Mouse (Mus musculus): ENCODE results near the gene Wnt5b.
A peak's percentile ranks its signal among the peaks of the same experiment; 100 is the strongest.

Gene Wnt5b

DNA sequence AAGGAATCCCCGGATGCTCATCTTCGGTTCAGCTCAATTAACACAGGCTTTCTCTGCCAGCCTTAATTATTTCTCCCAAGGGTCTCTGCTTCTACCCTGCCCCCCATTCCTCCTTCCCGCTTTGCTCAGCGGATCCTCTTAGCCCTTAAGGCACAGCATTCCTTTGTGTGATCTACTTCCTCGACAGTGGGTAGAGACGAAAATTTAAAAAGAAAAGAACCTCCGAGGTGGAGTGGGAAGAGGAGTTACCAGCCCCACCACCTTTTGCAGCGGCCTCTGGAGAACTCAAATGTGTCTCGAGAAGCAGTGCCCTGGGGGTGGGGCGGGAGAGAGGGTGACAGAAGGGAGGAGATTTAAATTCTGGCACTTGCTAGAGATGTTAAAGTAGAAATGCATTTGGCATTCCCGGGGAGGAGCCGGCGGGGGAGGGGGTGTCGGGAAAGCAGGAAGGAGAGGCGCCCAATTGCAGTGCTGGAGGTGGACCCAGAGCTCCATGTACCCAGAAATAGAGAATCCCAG, 92.1 kb downstream of the Wnt5b start:
- DNase-seq (ENCODE audit: low read depth, low spot score) = peak; percentile 60

DNA sequence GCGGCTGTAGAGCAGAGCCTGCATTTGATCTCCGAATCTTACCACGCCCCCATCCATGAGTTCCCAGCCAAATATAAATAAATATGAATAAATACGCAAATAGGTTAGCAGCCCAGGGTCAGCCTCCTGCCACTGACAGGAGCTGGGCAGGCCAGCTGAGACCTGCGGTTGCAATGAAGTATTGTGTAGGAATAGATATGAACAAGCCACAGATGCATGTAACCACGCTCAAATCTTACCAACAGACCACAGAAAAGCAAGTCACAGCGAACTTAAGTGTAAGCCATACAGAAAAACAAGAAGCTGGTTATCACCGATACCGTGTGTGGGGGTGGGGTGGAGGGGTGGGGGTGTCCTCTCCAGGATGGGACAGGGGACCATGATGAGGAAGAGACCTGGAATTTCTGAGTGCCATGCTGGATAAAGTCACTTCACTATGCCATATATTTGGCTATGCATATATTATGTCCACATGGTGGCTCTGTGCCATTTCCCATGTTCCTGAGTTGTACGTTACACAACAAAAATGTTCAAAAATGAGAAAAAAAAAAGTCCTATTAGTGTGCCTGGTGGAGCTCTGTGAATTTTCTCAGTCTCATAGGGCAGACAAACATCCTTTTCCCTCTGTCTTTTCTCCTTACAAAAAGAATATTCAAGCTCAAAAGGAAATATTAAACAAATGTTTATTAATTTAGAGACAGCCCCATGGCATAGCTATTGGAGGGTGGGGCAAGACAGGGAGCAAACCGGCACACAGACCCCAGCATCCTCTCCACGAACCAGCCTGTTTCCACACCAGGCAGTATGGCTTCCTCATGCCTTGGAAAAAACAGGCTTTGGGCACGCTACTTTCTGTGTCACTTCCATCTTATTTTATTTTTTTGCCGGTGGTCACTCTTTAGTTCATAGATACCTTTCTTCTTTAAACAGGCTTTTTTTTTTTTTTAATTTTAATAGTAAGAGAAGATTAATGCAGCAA, 92.9 kb downstream of the Wnt5b start:
- no peak for DNase-seq (ENCODE audit: low read depth, low spot score)

DNA sequence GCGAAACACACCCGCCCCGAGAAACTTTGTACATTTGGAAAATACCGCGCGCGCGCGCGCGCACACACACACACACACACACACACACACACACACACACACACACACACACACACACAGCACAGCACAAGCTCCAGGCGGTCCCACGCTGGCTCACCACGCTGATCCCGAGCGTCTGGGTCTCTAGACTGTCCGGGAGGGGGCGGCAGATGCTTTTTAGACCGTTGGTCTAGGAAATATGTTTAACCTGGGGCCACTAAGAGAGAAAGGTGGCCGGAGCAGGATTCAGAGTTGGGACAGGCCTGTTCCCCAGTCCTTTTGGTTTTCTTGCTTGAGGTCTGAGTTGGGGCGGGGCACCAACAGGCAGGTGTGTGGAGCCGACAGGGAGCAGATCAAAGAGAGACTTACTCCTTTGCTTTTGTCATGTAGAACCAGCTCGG, 95.1 kb downstream of the Wnt5b start:
- DNase-seq (ENCODE audit: low read depth, low spot score) = peak; percentile 37

DNA sequence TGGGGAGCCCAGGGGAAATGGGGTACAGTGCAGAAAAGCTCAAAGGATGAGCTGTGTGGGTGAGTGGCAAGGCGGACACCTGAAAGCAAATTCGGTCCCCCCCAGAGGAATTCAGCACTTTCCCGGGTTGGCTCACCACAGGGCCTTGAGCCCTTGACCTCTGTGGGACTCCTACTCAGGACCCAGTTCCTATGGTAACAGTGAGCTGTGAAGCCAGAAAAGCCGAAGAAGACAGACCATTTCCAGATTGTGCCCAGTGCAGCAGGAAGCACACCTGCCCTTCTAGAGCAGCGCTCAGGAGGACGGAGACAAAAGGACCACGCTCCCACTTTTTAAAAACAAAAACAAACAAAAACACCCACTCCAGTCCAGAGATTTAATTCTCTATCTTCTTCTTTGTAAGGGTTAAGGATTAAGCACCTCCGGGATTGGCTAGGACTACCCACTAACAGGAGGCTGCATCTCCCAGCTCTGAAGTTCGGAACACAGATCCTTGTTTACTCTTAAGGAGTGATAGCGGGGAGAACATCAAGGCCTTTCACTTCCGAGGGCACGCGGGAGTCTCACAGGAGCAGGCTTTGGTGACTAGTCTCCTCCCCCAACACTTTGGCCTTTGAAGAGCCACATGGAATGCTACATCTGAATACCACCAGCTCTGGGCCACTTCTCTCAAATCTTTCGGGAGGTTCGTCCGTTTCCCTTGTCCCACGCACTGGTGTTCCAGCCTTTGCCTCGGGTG, 95.7 kb downstream of the Wnt5b start:
- no peak for DNase-seq (ENCODE audit: low read depth, low spot score)

DNA sequence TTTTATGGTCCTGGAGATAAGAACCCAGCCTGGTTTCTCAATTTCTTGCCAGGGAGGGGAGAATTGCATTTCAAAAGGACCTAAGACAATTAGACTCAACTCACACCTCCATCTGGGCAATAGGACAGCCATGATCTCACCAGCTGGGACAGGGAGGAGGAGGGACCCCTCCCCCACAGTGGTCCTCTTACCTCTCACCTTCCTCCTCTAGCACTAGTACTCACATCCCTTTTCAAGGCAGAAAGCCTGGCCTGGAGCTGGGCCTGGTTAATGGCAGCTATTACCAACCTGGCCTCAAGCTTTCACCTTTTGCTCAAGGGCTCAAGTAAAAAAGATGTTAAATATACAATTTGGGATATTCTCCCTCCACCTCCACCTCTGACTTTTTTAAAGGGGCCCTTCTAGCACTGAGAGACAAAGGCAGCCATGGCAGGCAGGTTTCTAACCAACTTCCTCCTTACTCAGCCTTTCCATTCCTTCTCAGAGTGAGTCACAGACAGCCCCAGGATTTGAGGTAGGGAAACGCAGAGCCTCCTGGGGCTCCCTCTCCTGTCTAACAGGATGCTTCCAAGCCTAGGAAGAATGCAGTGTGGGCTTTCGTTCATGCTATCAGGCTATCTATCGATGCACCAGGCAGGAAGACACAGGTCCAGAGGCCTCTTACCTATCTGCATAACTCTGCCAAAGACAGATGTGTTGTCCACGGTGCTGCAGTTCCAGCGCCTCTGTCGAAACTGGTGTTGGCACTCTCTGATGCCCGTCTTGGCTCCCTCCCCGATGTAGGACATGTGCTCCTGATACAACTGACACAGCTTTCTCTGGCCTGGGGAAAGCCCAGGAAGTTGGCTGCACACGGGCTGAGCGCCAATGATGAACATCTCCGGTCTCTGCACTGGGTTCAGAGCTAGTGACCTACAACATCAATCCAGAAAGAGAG, 98.2 kb downstream of the Wnt5b start:
- peak; percentile 81 for DNase-seq (ENCODE audit: low read depth, low spot score)

DNA sequence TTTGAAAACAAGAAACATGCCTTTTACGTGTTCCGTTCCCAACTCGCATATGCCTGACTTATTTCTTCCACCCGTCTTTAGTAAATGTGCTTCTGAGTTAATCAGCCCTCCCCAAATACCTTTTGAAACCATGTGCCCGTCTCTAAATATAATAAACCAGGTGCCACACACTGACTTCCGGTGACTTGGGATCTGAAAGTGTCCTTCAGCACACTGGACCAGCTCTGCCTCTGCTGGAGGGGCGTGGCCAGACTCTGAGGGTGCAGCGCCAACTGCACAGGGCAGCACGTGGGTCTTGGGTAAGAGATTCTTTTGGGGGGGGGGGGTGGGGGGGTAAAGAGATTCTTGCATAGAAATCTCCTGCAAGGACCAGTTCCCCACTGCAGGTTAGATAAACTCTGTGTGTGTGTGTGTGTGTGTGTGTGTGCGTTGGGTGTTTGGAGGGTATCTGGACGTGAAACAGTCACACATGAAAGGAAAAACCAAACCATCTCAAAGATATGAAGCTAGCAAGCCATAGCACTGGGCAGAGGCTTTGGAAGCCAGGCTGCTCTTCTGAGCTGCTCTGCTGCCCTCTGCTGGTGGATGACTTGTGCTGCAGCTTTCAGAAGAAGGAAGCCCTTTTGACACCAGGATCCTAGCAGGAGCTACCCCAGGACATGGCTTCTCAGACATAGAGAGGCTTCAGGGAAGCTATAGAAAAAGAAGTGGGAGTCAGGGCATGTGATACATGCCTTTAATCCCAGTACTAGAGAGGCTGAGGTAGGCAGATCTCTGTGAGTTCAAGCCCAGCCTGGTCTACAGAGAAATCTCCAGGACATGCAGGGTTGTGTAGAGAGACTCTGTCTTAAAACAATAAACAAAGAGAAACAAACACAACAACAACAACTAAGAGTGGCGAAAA, 100.2 kb downstream of the Wnt5b start:
- DNase-seq (ENCODE audit: low read depth, low spot score) = peak; percentile 95

DNA sequence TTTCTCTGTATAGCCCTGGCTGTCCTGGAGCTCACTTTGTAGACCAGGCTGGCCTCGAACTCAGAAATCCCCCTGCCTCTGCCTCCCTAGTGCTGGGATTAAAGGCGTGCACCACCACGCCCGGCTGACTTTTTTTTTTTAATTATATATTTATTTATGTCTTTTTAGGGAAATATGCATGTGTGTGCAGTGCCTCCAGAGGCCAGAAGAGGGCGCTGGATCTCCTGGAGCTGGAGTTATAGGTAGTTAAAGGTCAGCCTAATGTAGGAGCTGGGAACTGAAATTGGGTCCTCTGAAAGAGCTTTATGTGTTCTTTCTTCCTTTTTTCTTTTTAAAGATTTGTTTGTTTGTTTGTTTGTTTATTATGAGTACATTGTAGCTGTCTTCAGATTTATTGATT, 101.4 kb downstream of the Wnt5b start:
- peak; percentile 35 for DNase-seq (ENCODE audit: low read depth, low spot score)

DNA sequence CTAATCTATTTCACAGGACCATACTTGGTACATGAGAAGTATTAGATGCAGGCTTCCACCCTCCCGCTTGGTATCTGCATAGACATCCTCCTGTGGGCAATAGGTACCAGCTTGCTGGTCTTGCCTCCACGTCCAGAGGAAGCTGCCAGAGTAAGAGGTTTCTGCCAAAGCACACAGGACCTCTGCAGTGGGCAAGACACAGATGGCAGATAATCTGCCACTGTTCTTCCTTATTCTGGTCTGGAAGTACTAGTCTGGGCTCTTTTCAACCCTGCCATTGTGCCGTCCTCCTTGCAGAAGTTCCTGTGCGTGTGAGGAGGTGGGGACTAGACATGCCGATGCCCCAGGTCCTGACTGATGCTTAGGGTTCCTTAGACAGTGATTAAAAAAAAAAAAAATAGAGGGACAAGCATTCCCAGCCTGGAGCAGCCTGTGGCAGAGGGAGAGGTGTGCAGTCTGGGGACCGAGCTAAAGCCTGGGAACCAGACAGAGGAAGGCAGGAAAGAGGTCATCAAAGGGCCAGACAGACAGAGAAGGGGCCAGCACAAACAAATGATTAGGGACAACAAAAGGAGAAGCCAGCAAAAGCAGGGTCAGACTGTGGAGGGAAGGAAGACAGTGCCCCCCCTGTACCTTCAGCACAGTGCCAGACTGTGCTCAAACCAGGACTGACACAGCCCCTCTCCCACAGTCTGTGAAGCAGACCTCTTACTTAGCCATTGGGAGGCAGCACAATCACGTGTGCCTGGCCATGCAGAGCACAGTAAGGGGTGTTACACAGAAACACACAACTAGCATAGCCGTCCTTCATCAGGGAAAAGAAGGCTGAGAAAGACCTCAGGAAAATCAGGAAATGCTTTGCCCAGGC, 106.0 kb downstream of the Wnt5b start:
- no peak for DNase-seq (ENCODE audit: low read depth, low spot score)

DNA sequence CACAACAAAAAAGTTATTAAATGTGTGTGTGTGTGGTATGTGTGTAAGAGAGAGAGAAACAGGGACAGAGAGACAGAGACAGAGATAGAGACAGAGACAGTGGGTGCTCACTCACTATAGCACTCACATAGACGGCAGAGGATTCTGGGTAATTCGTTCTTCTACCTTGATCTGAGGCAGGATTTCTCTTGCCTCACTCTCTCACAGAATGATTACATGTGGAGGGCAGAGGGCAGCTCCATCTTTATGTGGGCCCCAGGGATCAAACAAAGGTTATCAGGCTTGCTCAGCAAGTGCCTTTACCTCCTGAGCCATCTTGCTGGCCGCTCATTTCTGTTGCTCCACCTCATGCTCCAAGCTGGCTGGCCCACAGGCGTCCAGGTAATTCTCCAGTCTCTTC, 109.8 kb downstream of the Wnt5b start:
- no peak for DNase-seq (ENCODE audit: low read depth, low spot score)

DNA sequence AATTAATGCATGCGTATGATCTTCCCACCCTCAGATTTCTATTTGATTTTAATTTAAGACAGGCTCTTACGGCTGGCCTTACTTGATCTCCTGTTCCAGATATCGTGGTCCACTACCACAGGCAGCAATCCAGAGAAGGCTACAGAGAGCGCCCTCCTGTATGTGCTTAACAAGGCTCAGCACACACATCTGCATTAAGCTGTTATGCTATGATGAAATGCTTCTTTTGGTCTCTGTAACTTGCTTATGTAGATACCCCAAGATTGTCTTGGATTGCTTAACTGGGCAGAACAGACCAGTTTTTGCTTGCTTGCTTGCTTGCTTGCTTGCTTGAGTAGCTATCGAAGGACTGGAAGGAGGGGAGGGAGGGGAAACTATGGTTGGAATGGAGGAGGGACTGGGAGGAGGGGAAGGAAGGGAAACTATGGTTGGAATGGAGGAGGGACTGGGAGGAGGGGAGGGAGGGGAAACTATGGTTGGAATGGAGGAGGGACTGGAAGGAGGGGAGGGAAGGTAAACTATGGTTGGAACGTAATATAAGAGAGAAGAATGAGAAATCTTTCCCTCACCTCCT, 112.3 kb downstream of the Wnt5b start:
- DNase-seq (ENCODE audit: low read depth, low spot score) = peak; percentile 9

DNA sequence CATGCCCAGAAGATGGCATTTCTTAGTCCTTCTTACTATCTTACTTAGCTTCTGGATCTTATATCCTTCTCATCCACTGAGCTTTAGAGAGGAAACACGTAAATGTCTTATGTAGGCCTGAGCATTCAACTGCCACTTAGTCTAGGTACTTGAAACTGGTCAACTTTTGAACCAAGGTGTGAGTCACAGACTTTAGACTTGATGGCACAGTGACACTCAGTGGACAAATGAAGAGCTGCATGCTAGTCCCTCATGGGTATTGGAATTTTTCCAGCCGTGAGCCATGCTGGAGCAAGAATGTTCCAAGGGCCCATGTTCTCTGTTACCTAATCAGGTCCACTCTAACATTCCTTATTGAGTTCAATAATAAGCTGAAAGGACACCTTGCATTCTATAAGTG, 113.6 kb downstream of the Wnt5b start:
- peak; percentile 90 for DNase-seq (ENCODE audit: low read depth, low spot score)

DNA sequence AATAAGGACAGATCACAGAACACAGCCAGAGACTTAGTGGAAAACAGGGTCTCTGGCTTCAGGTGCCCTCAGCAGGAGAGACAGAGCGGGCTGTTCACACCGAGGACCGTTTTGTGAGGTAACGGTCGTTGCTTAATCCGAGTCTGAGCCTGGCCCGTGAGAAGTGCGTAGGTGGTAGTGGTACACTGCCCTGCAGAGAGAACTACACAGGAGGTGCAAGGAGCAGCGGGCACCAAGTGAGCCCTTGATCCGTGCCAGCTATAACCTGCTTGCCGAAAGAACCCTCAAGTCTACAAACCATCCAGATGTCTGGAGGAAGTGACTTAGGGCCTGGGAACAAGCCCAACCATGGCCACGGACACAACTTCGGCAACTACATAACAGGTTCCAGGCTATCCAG, 114.8 kb downstream of the Wnt5b start:
- no peak for DNase-seq (ENCODE audit: low read depth, low spot score)

DNA sequence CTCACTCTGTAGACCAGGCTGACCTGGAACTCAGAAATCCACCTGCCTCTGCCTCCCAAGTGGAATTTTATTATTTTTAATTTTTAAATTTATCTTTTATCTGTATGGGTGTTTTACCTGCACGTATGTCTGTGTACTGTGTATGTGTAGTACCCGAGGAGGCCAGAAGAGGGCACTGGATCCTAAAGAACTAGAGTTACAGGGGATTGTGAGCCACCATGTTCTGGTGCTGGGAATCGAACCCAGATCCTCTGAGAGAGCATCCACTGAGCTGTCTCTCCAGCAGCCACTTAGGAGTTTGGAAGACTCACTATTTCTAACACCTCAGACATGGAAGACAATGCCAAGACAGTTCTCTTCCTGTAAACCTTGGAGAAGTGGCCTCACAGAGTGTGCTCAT, 115.5 kb downstream of the Wnt5b start:
- DNase-seq (ENCODE audit: low read depth, low spot score) = peak; percentile 45

DNA sequence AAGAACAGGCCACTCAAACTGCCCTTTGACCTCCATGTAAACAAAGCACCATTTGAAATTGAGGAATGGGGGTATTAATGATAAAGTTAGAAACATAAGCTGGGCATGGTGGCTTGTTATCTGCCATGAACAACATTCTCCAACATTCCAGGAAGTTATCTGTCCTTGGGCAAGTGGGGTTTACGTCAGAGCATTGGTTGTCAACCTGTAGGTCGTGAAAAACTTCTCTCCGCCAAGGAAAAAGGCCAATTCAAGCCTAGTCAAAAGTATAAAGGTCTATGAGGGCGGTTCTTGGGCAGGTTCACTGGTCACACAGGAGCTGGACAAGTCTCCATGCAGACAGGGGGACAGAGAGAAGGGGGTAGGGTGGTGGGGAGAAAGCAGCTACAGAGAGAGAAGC, 123.1 kb downstream of the Wnt5b start:
- no peak for DNase-seq (ENCODE audit: low read depth, low spot score)

DNA sequence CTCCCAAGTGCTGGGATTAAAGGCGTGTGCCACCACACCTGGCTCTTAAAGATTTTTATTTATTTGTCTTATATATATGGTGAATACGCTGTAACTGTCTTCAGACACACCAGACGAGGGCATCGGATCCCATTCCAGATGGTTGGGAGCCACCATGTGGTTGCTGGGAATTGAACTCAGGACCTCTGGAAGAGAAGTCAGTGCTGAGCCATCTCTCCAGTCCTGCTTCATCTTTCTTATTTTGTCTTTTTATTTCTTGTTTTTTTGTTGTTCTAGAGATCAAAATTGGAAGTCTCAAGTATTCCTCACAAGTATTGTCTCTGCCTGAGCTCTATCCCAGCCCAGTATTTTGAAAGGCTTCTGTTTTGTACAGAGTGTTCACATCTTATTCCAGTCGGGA, 123.8 kb downstream of the Wnt5b start:
- no peak for DNase-seq (ENCODE audit: low read depth, low spot score)

DNA sequence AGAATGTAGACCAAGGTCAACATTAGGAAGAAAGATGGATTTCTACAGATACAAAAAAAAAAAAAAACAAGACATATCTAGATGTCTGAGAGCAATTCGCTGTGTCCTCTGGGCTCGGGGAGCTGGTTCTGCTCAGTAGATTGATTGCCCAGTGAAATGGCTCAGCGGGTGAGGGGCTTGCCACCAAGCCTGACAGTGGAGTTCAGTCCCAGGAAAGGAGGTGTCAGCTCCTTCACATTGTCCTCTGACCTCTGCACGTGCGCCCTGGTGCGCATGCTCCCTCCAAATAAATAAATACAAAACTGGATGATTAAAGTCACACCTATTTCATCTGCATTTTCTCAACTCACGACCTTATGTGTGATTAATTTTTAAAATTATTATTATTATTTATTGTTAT, 124.7 kb downstream of the Wnt5b start:
- no peak for DNase-seq (ENCODE audit: low read depth, low spot score)

DNA sequence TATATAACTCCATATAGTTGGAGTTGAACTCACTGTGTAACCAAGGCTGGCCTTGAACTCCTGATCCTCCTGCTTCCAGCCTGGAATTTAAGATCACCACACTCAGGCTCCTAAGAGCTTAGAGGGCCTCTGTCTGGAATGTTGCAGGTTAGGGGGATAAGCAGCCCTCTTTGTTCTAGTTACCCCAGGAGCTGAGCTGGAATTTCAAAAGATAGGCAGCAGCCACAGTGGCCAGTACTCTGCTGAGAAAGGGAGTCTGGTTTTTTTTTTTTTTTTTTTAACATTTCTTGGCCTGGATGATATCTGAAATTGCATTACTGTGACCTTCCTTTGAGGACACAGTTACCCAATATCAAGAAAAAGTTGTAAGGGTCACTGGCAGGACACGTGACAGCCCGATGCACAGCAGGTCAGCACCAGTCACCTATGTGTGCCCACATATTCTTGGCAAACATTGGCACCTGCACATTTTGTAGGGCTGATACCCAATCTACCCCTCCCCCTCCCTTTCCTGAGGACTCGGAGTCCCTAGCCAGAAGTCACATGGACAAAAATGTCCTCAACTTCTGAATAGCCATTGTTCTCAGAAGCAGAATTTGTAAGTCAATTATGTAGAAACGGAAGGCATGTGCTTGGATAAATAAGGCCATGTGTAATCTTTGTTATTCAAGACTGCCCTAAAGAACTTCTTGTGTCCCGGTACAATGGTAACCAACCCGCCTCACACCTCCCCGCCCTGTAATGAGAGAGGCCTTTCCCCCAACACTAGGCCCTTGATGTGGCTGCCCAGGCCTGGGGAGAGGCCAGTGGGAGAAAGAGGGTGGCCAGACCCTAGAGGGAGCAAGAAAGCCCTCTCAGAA, 125.5 kb downstream of the Wnt5b start:
- DNase-seq (ENCODE audit: low read depth, low spot score) = no peak

DNA sequence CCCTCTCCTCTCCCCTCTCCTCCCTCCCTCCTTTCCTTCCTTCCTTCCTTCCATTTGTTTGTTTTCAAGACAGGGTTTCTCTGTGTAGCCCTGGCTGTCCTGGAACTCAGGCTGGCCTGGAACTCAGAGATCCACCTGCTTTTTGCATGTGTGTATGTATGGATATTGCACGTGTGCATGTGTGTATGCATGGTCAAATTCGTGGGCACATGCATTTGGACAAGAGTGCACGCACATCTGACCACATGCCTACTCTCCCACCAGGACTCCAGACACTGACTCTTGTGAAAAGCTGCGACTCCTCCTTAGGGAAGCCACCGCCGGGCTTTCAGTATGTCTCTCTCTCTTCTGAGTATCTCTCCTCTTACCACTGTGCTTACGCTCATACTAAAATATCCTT, 126.3 kb downstream of the Wnt5b start:
- no peak for DNase-seq (ENCODE audit: low read depth, low spot score)

Measured in 3T3-L1 (cell line).